Mouse (Mus musculus) intestine, embryonic 14.5 days (tissue): ENCODE measurements around the gene Zscan21. TPM values are rescaled to one million over a fixed set of nuclear protein-coding genes. Genes with fewer than 3 reads are reported as not detected.

Source experiments
- ATAC-seq: fragments of 200-750 bp; cut with Nextera tagmentation; replicated peaks from 2 replicates; pipeline ENCODE4 v1.8.0; 2017; ENCODE audit warnings: low read depth, moderate number of reproducible peaks, moderate TSS enrichment, moderate library complexity; ENCODE audit not compliant: low FRiP score, low TSS enrichment
- DNase-seq: peaks from one replicate; pipeline ENCODE4 v3.0.0-alpha.2; 2018; ENCODE audit warnings: low spot score
- H3K27ac ChIP-seq: fragments of 300-500 bp; sonication (generic); 2 replicates; pipeline ENCODE4 v1.5.1; 2014; ENCODE audit warnings: low read depth, mild to moderate bottlenecking, control low read depth
- H3K27me3 ChIP-seq: fragments of 300-500 bp; sonication (generic); replicated peaks from 2 replicates; pipeline ENCODE4 v1.6.1; 2014; ENCODE audit warnings: low read length, control low read depth; ENCODE audit not compliant: control insufficient read depth, insufficient read depth
- H3K36me3 ChIP-seq: fragments of 300-500 bp; sonication (generic); 2 replicates; pipeline ENCODE4 v1.6.1; 2014; ENCODE audit warnings: low read length, control low read depth; ENCODE audit not compliant: control insufficient read depth, insufficient read depth
- H3K4me1 ChIP-seq: fragments of 300-500 bp; sonication (generic); replicated peaks from 2 replicates; pipeline ENCODE4 v1.6.1; 2014; ENCODE audit warnings: low read length, control low read depth, mixed read lengths; ENCODE audit not compliant: control insufficient read depth, insufficient read depth
- H3K4me2 ChIP-seq: fragments of 300-500 bp; sonication (generic); 2 replicates; pipeline ENCODE4 v1.6.1; 2014; ENCODE audit warnings: low read length
- H3K4me3 ChIP-seq: fragments of 300-500 bp; sonication (generic); 2 replicates; pipeline ENCODE4 v1.5.1; 2014; ENCODE audit warnings: low read depth, low read length, control low read depth, mixed read lengths
- H3K9ac ChIP-seq: fragments of 300-500 bp; sonication (generic); 2 replicates; pipeline ENCODE4 v1.6.1; 2014; ENCODE audit warnings: mild to moderate bottlenecking, low read length
- H3K9me3 ChIP-seq: fragments of 300-500 bp; sonication (generic); 2 replicates; pipeline ENCODE4 v1.6.1; 2016; ENCODE audit warnings: low read length, control low read depth; ENCODE audit not compliant: control insufficient read depth
- WGBS: fragments of 180-500 bp; shearing (Covaris S2); extraction: QIAGEN DNeasy Blood & Tissue Kit; methylation state at CpG from one replicate; pipeline ENCODE4 v1.1.7; 2014; 5-methylcytosine and 5-hydroxymethylcytosine counted together
- microRNA counts: library from miRNA; unstranded; fragments of <30 nt; microRNA quantifications from one replicate; lab custom pipeline; 2016
- microRNA-seq: library from miRNA; unstranded; fragments of <30 nt; microRNA quantifications from one replicate; pipeline ENCODE4, GENCODE M21; 2016
- polyA plus RNA-seq: library from polyadenylated mRNA; unstranded; fragments of >200 nt; fragmentation: Nextera tagmentation; extraction: Ambion mirVana; gene quantifications from 2 replicates; pipeline ENCODE4 v1.2.1, GENCODE M21; 2014

Gene Zscan21
- polyA plus RNA-seq, 1 experiment from 2014 or later = 53.6 TPM

GRCm38 (mm10) chr5:138165594-138165993 lies 48.9 kb downstream of the Zscan21 start:
- peaks cover 74% of the 10 kb centered on the region for H3K36me3 ChIP-seq
- no peak overlapping the region for H3K4me2 ChIP-seq
- WGBS = 79% methylated on average over 8 of the region's 8 CpGs
- no peak overlapping the region for H3K27ac ChIP-seq
- peaks cover 18% of the 10 kb centered on the region for H3K4me1 ChIP-seq
- no peaks in the 10 kb centered on the region for H3K9me3 ChIP-seq
- ATAC-seq (no peak), DNase-seq (no peak)
- H3K27me3 ChIP-seq = no peaks in the 10 kb centered on the region
- H3K4me3 ChIP-seq = no peak overlapping the region
- no peak overlapping the region for H3K9ac ChIP-seq

GRCm38 (mm10) chr5:138170936-138171561 lies 54.3 kb downstream of the Zscan21 start:
- H3K4me1 ChIP-seq = peaks cover 19% of the 10 kb centered on the region
- ATAC-seq = peak; percentile 90
- H3K36me3 ChIP-seq = peaks cover 62% of the 10 kb centered on the region
- no peaks in the 10 kb centered on the region for H3K27me3 ChIP-seq
- peak overlapping the region; percentile 79 for H3K4me3 ChIP-seq
- H3K27ac ChIP-seq = peak overlapping the region; percentile 94
- peak overlapping the region; percentile 83 for H3K9ac ChIP-seq
- under 1% methylated on average over 47 of the region's 47 CpGs for WGBS
- peak overlapping the region; percentile 72 for H3K4me2 ChIP-seq
- H3K9me3 ChIP-seq = no peaks in the 10 kb centered on the region
- peak; percentile 98 for DNase-seq

GRCm38 (mm10) chr5:138171695-138172491 lies 55.2 kb downstream of the Zscan21 start, which contains the start of the genes Ap4m1 and Mcm7:
Gene Ap4m1 (plus strand): TSS chr5:138172002.
Gene Mcm7 (minus strand): TSS chr5:138172422.
- under 1% methylated on average over 54 of the region's 54 CpGs for WGBS

GRCm38 (mm10) chr5:138173217-138173616 lies 56.5 kb downstream of the Zscan21 start:
- no peaks in the 10 kb centered on the region for H3K9me3 ChIP-seq
- no peak overlapping the region for H3K9ac ChIP-seq
- peaks cover 61% of the 10 kb centered on the region for H3K36me3 ChIP-seq
- H3K27me3 ChIP-seq = no peaks in the 10 kb centered on the region
- peaks cover 19% of the 10 kb centered on the region for H3K4me1 ChIP-seq
- ATAC-seq (no peak), DNase-seq (no peak)
- no peak overlapping the region for H3K4me3 ChIP-seq
- WGBS = 76% methylated on average over 3 of the region's 3 CpGs
- H3K4me2 ChIP-seq = peak overlapping the region; percentile 72
- no peak overlapping the region for H3K27ac ChIP-seq

More at GRCm38 (mm10) chr5:138171695-138172491, 55.2 kb downstream of the Zscan21 start, which contains the start of the genes Ap4m1 and Mcm7:
- peak within 1 kb of the TSS; percentile 79 for H3K4me3 ChIP-seq
- DNase-seq = peak; percentile 97
- peaks cover 61% of the 10 kb centered on the region for H3K36me3 ChIP-seq
- H3K4me1 ChIP-seq = peaks cover 19% of the 10 kb centered on the region
- peak within 1 kb of the TSS; percentile 94 for H3K27ac ChIP-seq
- H3K9me3 ChIP-seq = no peaks in the 10 kb centered on the region
- ATAC-seq = peak; percentile 90
- no peaks in the 10 kb centered on the region for H3K27me3 ChIP-seq
- peak within 1 kb of the TSS; percentile 72 for H3K4me2 ChIP-seq
- peak within 1 kb of the TSS; percentile 83 for H3K9ac ChIP-seq

MicroRNA genes within 50 kb of the gene (microRNA counts, 519-probe panel; counts per million panel counts)
- microRNA mmu-miR-106b (lab: Ali Mortazavi, UCI) (4,918 counts per million, percentile 84 among the panel's probes with 10 or more counts), microRNA mmu-miR-25 (lab: Ali Mortazavi, UCI) (5,943 counts per million, percentile 95 among the panel's probes with 10 or more counts), microRNA mmu-miR-93 (lab: Ali Mortazavi, UCI) (4,720 counts per million, percentile 78 among the panel's probes with 10 or more counts)

Small RNA genes within 50 kb of the gene (microRNA-seq; reads per million reads assigned to microRNA genes)
- gene Mir106b = 9,587 reads per million, percentile 95 among the genes with 10 or more reads in this experiment
- gene Mir25 = 1,272 reads per million, percentile 80 among the genes with 10 or more reads in this experiment
- gene Mir93 = 11,030 reads per million, percentile 95 among the genes with 10 or more reads in this experiment

Other genes with a start within 250 kb of the Zscan21 start
- gene Pilrb2, start 245.1 kb upstream of the Zscan21 start, polyA plus RNA-seq = 0.55 and 0.63 TPM in 2 replicates
- 13.2 and 13.6 TPM in 2 replicates for gene Cyp3a13, start 195.3 kb upstream of the Zscan21 start, polyA plus RNA-seq
- 0.19 and 0.38 TPM in 2 replicates for gene Gjc3, start 153.8 kb upstream of the Zscan21 start, polyA plus RNA-seq
- not detected in 2 replicates for gene Azgp1, start 135.4 kb upstream of the Zscan21 start, polyA plus RNA-seq
- gene Smok3a, start 95.6 kb upstream of the Zscan21 start, polyA plus RNA-seq = not detected in 2 replicates
- gene Smok3b, start 95.5 kb upstream of the Zscan21 start, polyA plus RNA-seq = not detected in 2 replicates
- not detected in 2 replicates for gene Smok3c, start 63.7 kb upstream of the Zscan21 start, polyA plus RNA-seq
- gene Zkscan1, start 31.8 kb upstream of the Zscan21 start, polyA plus RNA-seq = 24.5 and 26.3 TPM in 2 replicates
- 14.5 and 15.1 TPM in 2 replicates for gene Zfp113, start 38.8 kb downstream of the Zscan21 start, polyA plus RNA-seq
- 250 and 257 TPM in 2 replicates for gene Cops6, start 44.2 kb downstream of the Zscan21 start, polyA plus RNA-seq
- gene Ap4m1, start 55.1 kb downstream of the Zscan21 start, polyA plus RNA-seq = 19.1 and 21.7 TPM in 2 replicates
- 182 and 207 TPM in 2 replicates for gene Mcm7, start 55.5 kb downstream of the Zscan21 start, polyA plus RNA-seq
- gene Taf6, start 70.5 kb downstream of the Zscan21 start, polyA plus RNA-seq = 82.6 and 90.3 TPM in 2 replicates
- 44.4 and 49.0 TPM in 2 replicates for gene Cnpy4, start 70.6 kb downstream of the Zscan21 start, polyA plus RNA-seq
- 8.4 and 9.7 TPM in 2 replicates for gene Mblac1, start 77.4 kb downstream of the Zscan21 start, polyA plus RNA-seq
- gene Nxpe5, start 109.0 kb downstream of the Zscan21 start, polyA plus RNA-seq = 0.04 TPM in 1 of 2 replicates, not detected in the other
- 68.5 and 71.4 TPM in 2 replicates for gene Lamtor4, start 138.6 kb downstream of the Zscan21 start, polyA plus RNA-seq
- 4.4 and 7.5 TPM in 2 replicates for gene BC037034, start 147.1 kb downstream of the Zscan21 start, polyA plus RNA-seq
- 1.5 and 1.8 TPM in 2 replicates for gene Gal3st4, start 155.9 kb downstream of the Zscan21 start, polyA plus RNA-seq
- gene Gm43720, start 163.1 kb downstream of the Zscan21 start, polyA plus RNA-seq = 0.12 and 0.17 TPM in 2 replicates
- gene Gpc2, start 163.1 kb downstream of the Zscan21 start, polyA plus RNA-seq = 3.4 and 4.9 TPM in 2 replicates
- gene Stag3, start 163.3 kb downstream of the Zscan21 start, polyA plus RNA-seq = 3.0 and 4.6 TPM in 2 replicates
- gene Pvrig, start 225.1 kb downstream of the Zscan21 start, polyA plus RNA-seq = 0.16 and 0.55 TPM in 2 replicates